Mouse (Mus musculus): ENCODE results near the gene Mycbpap. TPM values are rescaled to one million over a fixed set of nuclear protein-coding genes. Genes with fewer than 3 reads are reported as not detected.
A peak's percentile ranks its signal among the peaks of the same experiment; 100 is the strongest.

Gene Mycbpap
- total and polyA plus RNA-seq, 3 experiments = 0.08 to 3.1 (median 1.1) TPM

GRCm38 (mm10) chr11:94495415-94495814 lies 26.1 kb downstream of the Mycbpap start:
- no peaks in the 10 kb centered on the region for H3K9me3 ChIP-seq (replicated peaks; ENCODE audit: low read length)
- dilution Hi-C loops (cut with MboI; ENCODE audit: extremely low pct_ligation_motif_present, extremely low pct_unique_long_range_greater_than_20kb, low sequenced_read_pairs) (no loop called here), in situ Hi-C loops (cut with MboI; ENCODE audit: low pct_ligation_motif_present, low pct_unique_long_range_greater_than_20kb, low sequenced_read_pairs) (no loop called here)
- H3K36me3 ChIP-seq (replicated peaks in 1 of 2; ENCODE audit: control insufficient read depth in 1 of 2, insufficient read depth in 1 of 2, low read length in 1 of 2) = no peaks in the 10 kb centered on the region
- peaks cover 18 to 36% of the 10 kb centered on the region in 2 experiments for H3K4me1 ChIP-seq (ENCODE audit: control insufficient read depth in 1 of 2, insufficient read depth in 2 of 2)
- no peak for DNase-seq (ENCODE audit: extremely low read depth)
- H3K4me3 ChIP-seq (replicated peaks in 1 of 3; ENCODE audit: low read depth in 2 of 3, low read length in 2 of 3, poor library complexity in 1 of 3) = no peak overlapping the region
- TF ChIP-seq ELF1 (IDR thresholded peaks at IDR 0.05; ENCODE audit: low read depth, low read length) (no peak), USF1 (IDR thresholded peaks at IDR 0.05; ENCODE audit: low read depth, low read length) (no peak), SMC3 (IDR thresholded peaks at IDR 0.05; ENCODE audit: low read depth, low read length) (no peak), TCF12 (IDR thresholded peaks at IDR 0.05; ENCODE audit: low read depth, low read length) (no peak), USF2 (conservative IDR thresholded peaks at IDR 0.05; ENCODE audit: low read depth, low read length) (no peak)
- H3K27ac ChIP-seq (ENCODE audit: insufficient read depth, low read depth) = no peak overlapping the region
- H3K27me3 ChIP-seq (replicated peaks) = peaks cover 80% of the 10 kb centered on the region
- H3K79me2 ChIP-seq (replicated peaks; ENCODE audit: control insufficient read depth, extremely low read depth, insufficient read depth, poor library complexity, severe bottlenecking) = no peaks in the 10 kb centered on the region
- no peak overlapping the region for H3K4me2 ChIP-seq (ENCODE audit: insufficient read depth, low read depth, poor library complexity, severe bottlenecking)
- no peak overlapping the region for H3K9ac ChIP-seq (ENCODE audit: insufficient read depth, low read depth)

- dilution Hi-C loops (cut with MboI; ENCODE audit: extremely low pct_ligation_motif_present, extremely low pct_unique_long_range_greater_than_20kb, low sequenced_read_pairs) = no loop called here
Observed at GRCm38 (mm10) chr11:94491749-94492099, 29.8 kb downstream of the Mycbpap start.

GRCm38 (mm10) chr11:94491035-94491748 lies 30.4 kb downstream of the Mycbpap start:
- H3K79me2 ChIP-seq (replicated peaks; ENCODE audit: control insufficient read depth, extremely low read depth, insufficient read depth, poor library complexity, severe bottlenecking) = no peaks in the 10 kb centered on the region
- no peak overlapping the region for H3K27ac ChIP-seq (ENCODE audit: insufficient read depth, low read depth)
- H3K36me3 ChIP-seq (replicated peaks in 1 of 2; ENCODE audit: control insufficient read depth in 1 of 2, insufficient read depth in 1 of 2, low read length in 1 of 2) = no peaks in the 10 kb centered on the region
- TF ChIP-seq HCFC1 (IDR thresholded peaks at IDR 0.05; ENCODE audit: low read depth, low read length) = no peak
- peak; percentile 25; the same call in 1 of the 2 replicates for TF ChIP-seq POLR2A (IDR thresholded peaks at IDR 0.05; ENCODE audit: low read depth, low read length)
- peak; percentile 81 for TF ChIP-seq NRF1 (IDR thresholded peaks at IDR 0.05; ENCODE audit: low read depth, low read length)
- no peak overlapping the region; the same call in 1 of the 2 replicates for H3K9ac ChIP-seq (ENCODE audit: insufficient read depth, low read depth)
- DNase-seq (ENCODE audit: extremely low read depth) = no peak
- H3K4me3 ChIP-seq (replicated peaks in 1 of 3; ENCODE audit: low read depth in 2 of 3, low read length in 2 of 3, poor library complexity in 1 of 3) = peak overlapping the region in 1 of 3 experiments; percentile 18
- H3K9me3 ChIP-seq (replicated peaks; ENCODE audit: low read length) = no peaks in the 10 kb centered on the region
- peak overlapping the region; percentile 54 for H3K4me2 ChIP-seq (ENCODE audit: insufficient read depth, low read depth, poor library complexity, severe bottlenecking)
- peaks cover 94% of the 10 kb centered on the region for H3K27me3 ChIP-seq (replicated peaks)
- in situ Hi-C loops (cut with MboI; ENCODE audit: low pct_ligation_motif_present, low pct_unique_long_range_greater_than_20kb, low sequenced_read_pairs) (no loop called here), dilution Hi-C loops (cut with MboI; ENCODE audit: extremely low pct_ligation_motif_present, extremely low pct_unique_long_range_greater_than_20kb, low sequenced_read_pairs) (no loop called here)
- H3K4me1 ChIP-seq (ENCODE audit: control insufficient read depth in 1 of 2, insufficient read depth in 2 of 2) = peaks cover 9 to 18% of the 10 kb centered on the region in 2 experiments

More at GRCm38 (mm10) chr11:94491749-94492099, 29.8 kb downstream of the Mycbpap start:
- Histone ChIP-seq H3K4me1 (ENCODE audit: control insufficient read depth in 1 of 2, insufficient read depth in 2 of 2) (peaks cover 10 to 21% of the 10 kb centered on the region in 2 experiments), H3K9me3 (replicated peaks; ENCODE audit: low read length) (no peaks in the 10 kb centered on the region), H3K9ac (ENCODE audit: insufficient read depth, low read depth) (no peak overlapping the region), H3K27ac (ENCODE audit: insufficient read depth, low read depth) (no peak overlapping the region), H3K36me3 (replicated peaks in 1 of 2; ENCODE audit: control insufficient read depth in 1 of 2, insufficient read depth in 1 of 2, low read length in 1 of 2) (no peaks in the 10 kb centered on the region), H3K4me3 (replicated peaks in 1 of 3; ENCODE audit: low read depth in 2 of 3, low read length in 2 of 3, poor library complexity in 1 of 3) (no peak overlapping the region), H3K27me3 (replicated peaks) (peaks cover 90% of the 10 kb centered on the region), H3K79me2 (replicated peaks; ENCODE audit: control insufficient read depth, extremely low read depth, insufficient read depth, poor library complexity, severe bottlenecking) (no peaks in the 10 kb centered on the region), H3K4me2 (ENCODE audit: insufficient read depth, low read depth, poor library complexity, severe bottlenecking) (no peak overlapping the region)
- DNase-seq (ENCODE audit: extremely low read depth) = no peak
- in situ Hi-C loops (cut with MboI; ENCODE audit: low pct_ligation_motif_present, low pct_unique_long_range_greater_than_20kb, low sequenced_read_pairs) = no loop called here
- TF ChIP-seq ZC3H11A (IDR thresholded peaks at IDR 0.05; ENCODE audit: low read depth, low read length) = no peak
- no peak for TF ChIP-seq IRF4 (IDR thresholded peaks at IDR 0.05; ENCODE audit: low read depth, low read length)
- TF ChIP-seq TBP (conservative IDR thresholded peaks at IDR 0.05; ENCODE audit: low read depth, low read length) = no peak
- TF ChIP-seq ZKSCAN1 (IDR thresholded peaks at IDR 0.05; ENCODE audit: borderline replicate concordance, low read depth, low read length) = no peak
- no peak for TF ChIP-seq MAX (IDR thresholded peaks at IDR 0.05; ENCODE audit: low read length)
- no peak for TF ChIP-seq HCFC1 (IDR thresholded peaks at IDR 0.05; ENCODE audit: low read depth, low read length)
- no peak for TF ChIP-seq RAD21 (IDR thresholded peaks at IDR 0.05; ENCODE audit: low read depth, low read length)
- no peak for TF ChIP-seq EP300 (IDR thresholded peaks at IDR 0.05; ENCODE audit: low read length)
- TF ChIP-seq SMC3 (IDR thresholded peaks at IDR 0.05; ENCODE audit: low read depth, low read length) = no peak
- no peak for TF ChIP-seq NELFE (IDR thresholded peaks at IDR 0.05; ENCODE audit: low read depth, low read length)
- TF ChIP-seq JUN (IDR thresholded peaks at IDR 0.05; ENCODE audit: insufficient read depth, low read depth, low read length) = no peak
- no peak for TF ChIP-seq MEF2A (IDR thresholded peaks at IDR 0.05; ENCODE audit: borderline replicate concordance, low read depth, low read length)
- TF ChIP-seq POLR2AphosphoS2 (IDR thresholded peaks at IDR 0.05; ENCODE audit: low read depth, low read length) = no peak
- TF ChIP-seq USF1 (IDR thresholded peaks at IDR 0.05; ENCODE audit: low read depth, low read length) = no peak
- no peak for TF ChIP-seq KAT2A (IDR thresholded peaks at IDR 0.05; ENCODE audit: insufficient replicate concordance, low read length)
- no peak for TF ChIP-seq MAFK (IDR thresholded peaks at IDR 0.05; ENCODE audit: insufficient replicate concordance, low read length)
- no peak for TF ChIP-seq ZMIZ1 (IDR thresholded peaks at IDR 0.05; ENCODE audit: low read depth, low read length)
- no peak for TF ChIP-seq JUND (conservative IDR thresholded peaks at IDR 0.05; ENCODE audit: low read depth, low read length)

Measured in CH12.LX (cell line).